Mouse (Mus musculus) ES-CJ7 (cell line): Measurements from ENCODE around the gene Rundc3a.
"Not testable (repeated sequence)": the region's sequence is repeated elsewhere in the genome, so short reads cannot be mapped to it uniquely, and the experiment has no call there.

ENCODE experiments used
- DNase-seq: peaks from one replicate; pipeline ENCODE4 v3.0.0; 2011; ENCODE audit warnings: low read depth, low spot score

Rundc3a gene

DNA sequence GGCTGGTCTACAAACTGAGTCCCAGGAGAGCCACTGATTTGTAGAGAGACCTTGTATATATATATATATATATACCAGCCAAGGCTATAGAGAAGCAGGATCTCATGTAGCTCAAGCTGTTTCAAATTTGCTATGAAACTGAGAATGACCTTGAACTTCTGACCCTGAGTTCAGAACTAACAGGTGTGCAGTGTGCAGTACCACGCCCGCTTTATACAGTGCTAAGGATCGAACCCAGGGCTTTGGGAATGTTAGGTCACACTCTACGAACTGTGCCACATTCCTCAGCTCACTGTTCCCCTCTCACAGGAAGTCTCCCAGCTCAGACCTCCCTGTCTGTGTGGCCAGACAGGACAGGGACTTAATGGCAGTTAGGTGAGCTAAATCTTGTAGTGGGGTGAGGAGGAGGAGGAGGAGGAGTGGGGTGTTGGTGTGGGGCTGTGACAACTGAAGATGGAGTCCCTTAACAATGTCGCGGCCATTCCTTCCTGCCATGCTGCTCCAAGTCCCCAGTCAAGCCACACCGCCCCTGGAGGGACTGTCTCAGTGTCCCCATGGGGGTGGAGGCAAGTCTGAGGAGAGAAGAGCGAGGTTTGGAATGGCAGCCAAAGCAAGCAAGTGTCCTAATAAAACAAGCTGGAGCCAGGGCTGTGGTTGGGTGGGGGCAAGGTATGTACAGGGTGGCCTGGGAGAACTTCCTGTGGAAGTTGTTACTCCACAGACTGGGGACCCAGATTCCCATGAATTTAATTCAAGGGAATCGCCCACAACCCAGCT lies 25.5 kb upstream of the Rundc3a start:
- peak; percentile 75 for DNase-seq

DNA sequence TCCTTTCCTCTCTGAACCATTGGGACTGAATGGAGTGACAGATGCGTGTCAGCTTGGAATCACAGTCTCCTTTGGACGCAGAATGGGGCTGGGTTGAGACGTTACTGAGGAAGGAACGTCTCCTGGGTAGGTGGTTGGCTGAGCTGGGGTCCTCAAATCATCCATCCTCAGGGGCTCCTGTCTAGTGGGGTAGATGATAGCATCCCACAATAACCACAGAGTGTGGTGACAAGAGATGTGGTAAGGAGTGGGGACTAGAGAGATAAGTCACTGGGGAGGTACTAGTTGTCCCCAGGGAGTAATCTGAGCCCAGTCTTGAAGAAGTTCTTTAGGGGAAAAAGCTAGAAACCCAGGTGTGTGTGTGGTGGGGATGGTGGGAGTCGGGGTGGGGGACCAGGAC lies 24.9 kb upstream of the Rundc3a start:
- no peak for DNase-seq

DNA sequence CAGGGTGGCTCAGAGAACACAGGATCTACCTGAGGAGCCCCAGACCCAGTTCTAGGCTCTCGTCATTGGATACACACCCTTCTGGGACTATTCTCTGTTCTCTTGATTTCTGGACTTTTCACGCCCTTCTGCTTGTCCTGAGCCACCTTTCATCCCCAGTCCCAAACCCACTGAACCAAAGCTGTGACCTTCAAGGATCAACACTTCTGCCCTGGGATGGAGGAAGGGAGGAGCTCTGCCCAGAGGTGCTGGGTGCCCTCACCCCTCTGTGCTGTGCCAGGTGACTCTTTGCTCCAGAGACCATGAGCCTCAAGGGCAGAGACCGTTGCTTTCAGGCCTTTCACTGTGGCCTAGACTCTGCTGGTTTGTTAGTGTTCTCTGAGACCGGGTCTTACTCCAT lies 23.9 kb upstream of the Rundc3a start:
- DNase-seq, result no peak

DNA sequence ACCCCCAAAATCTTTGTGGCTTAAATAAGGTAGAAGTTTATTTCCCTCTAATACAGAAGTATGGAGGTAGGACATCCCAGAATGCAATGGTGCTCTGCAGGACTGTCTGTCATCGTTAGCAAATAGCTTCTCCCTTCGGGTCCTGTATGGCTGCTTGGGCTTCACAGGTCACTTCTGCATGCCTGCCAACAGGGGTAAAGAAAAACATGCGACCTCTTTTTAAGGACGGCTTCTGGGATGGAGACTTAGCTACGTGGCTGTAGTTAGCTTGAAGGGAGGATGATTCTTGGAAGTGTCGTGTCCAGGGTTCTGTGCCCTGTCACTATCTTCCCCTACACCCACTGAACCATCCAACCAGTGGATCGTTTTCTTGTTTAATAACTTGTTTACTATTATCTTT lies 22.9 kb upstream of the Rundc3a start:
- no peak for DNase-seq

DNA sequence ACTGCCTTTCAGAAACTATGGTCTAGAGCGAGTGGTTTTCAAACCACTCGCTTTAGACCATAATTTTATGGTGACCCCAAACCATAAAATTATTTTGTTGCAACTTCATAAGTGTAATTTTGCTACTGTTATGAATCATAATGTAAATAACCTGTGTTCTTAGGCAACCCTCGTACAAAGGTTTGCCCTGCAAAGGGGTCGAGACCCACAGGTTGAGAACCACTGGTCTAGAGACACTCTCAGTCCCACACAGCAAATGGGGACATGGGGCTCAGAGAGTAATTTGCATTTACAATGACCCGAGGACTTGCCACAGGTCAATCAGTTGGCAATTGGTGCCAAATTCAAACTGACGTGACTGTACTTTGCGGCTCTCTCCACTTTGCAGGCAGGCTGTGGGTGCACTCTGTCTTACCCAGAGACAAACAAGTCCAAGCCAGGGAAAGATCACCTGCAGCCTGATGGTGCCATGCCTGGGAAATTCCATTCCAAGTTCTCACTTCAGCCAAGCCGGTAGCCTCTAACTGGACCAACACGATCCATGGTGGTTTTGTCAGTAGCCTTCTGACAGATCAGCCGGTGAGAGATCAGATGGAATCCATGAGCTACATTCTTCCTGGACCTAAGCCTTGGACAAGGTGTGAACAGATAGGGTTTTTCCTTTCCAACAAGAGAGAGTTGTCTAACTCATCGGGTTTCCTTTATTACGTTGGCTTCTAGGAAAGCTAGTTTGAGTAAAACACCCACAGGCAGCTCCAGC lies 21.1 kb upstream of the Rundc3a start:
- no peak for DNase-seq

DNA sequence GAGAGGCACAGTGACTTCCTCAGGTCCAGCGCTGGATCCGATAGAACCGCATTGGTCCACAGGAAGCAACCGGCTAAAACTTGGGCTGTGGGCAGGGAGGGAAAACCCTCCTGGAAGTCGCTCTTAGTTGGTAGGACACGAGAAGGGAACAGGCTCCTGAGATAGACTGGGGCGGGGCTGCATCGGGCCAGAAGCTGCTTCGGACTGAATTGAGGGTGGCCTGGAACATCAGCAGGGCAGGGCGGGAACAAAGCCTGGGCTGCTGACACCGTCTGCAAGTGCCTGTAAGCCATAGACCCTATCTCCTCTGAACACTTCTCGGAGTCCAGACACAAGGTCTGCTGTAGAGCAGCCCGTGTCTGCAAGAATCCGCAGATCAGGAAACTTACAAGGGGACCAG lies 20.3 kb upstream of the Rundc3a start:
- peak; percentile 59 for DNase-seq

DNA sequence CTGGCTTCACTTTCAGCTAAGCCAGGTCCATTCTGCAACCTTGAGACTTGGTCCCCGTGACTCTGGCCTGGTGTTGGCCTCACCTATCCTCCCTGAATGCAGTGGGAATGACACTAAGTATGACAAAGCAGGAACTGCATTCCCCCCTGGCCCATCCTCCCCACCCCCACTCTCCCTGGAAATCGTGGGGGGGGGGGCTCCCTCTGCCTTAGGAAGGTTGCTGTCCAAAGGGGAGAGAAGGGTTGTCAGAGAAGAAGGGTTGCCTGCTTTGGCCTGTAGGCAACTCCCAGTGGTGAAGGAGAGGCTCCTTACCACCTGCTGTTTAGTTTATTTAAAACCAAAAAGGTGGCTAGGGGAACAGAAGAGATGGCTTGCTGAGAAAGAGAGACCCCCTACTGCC lies 19.6 kb upstream of the Rundc3a start:
- peak; percentile 57 for DNase-seq

DNA sequence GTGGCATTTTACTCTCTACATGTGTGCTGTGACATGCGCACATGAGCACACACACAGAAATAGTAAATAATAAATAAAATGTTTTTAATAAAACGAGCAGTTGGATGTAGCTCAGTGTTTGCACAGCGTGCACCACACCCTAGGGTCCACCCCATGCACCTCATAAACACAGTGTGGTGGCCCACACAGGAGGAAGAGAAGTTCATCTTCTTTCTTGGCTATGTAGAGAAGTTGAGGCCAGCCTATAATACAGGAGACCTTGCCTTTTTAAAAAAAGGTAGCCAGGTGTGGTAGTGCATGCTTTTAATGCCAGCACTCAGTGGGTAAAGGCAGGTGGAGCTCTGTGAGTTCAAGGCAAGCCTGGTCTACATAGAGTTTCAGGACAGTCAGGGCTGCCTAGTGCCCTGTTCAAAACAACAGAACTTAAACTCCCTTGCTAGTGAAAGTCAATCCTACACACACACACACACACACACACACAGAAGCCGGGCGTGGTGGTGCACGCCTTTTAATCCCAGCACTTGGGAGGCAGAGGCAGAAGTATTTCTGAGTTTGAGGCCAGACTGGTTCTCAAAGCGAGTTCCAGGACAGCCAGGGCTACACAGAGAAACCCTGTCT lies 19.0 kb upstream of the Rundc3a start:
- DNase-seq, result no peak

DNA sequence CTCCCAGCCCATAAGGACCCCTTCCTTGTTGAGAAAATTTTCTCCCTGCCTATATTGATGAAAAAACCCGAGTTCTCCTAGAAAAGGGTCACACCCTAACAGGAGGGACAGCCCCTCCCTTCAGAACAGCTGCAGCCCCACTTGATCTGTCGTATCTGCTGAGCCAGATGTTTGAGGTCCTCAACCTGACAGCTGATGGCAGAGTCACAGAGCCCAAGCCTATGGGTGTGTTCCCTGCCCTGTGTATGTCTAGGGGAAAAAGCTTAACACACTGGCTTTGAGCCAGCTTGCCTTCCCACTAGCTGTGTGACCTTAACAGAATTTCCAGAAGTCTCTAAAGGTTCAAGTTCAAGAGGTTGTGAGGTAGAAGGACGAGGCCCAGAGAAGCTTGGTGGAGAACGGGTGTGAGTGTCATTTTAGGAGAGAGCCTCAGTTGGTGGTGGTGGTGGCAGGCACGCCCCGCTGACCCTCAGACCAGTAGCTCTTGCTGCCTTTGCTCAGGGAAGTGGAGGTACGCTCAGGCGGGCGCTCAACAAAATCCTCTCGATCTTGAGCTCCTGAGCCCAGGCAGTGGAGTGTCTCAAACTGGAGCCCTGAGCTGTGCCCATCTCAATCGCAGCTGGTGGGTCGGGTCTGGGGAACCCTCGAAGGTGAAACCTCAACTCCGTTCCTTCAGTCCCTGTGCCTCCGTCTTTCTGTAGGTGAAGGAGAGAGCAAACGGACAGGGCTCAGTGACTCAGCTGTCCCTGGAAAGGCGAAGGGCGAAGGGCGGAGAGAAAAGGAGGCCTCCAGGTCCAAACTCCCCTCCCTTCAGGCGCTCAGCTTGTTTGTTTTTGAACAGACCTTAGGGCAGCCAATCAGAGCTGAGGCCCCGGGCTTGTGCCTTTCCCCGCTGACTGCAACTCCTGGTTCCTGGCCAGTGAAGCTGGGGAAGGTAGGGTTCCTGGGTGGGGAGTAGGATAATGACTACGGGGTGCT lies 17.7 kb upstream of the Rundc3a start:
- peak; percentile 68 for DNase-seq

DNA sequence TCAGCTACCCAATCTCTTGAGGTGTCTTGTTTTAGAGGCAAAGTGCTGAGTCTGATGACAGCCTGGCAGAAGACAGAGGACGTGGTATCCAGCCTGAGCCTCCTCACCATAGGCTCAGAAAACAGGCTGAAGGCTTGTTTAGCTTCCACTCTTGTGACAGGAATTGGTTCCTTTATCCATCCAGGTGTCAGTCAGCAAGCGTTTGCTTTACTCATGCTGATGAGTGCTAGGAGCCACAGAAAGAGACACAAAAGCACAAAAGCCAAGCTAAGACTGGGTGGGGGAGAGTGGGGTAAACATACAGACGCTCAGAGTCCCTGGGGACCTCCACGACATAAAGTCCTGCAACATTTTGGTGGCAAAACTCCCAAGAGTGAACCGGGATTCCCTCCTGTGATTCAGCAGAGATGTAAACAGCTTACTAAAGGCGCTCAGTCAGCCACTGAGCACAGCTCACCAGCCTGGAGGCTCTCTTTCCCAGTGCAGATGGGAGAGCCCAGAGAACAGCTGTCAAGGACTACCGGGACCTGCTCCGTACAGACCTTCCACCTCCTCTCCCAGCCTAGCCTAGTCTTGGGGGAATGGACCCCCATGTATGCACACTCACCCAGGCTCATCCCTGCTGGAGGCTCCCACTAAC lies 16.9 kb upstream of the Rundc3a start:
- DNase-seq, result peak; percentile 67

DNA sequence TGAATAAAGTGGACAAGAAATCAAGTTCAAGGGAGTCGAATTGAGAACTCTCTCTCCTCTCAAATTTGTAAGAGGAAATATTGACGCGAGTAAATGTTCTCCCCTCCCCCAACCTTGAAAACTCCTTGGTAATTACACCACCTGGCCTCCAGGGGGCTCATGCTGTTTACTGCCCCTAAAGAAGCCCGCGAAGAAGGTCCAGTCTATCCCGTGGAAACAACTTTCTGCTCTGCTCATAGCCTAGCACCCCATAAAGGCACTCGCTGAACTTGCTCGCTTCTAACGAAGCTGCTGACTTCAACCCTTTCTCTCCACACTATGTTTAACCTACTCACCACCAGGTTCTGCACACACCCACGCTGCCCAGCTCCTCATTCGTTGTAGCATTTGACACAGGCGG lies 16.0 kb upstream of the Rundc3a start:
- DNase-seq, result peak; percentile 88

DNA sequence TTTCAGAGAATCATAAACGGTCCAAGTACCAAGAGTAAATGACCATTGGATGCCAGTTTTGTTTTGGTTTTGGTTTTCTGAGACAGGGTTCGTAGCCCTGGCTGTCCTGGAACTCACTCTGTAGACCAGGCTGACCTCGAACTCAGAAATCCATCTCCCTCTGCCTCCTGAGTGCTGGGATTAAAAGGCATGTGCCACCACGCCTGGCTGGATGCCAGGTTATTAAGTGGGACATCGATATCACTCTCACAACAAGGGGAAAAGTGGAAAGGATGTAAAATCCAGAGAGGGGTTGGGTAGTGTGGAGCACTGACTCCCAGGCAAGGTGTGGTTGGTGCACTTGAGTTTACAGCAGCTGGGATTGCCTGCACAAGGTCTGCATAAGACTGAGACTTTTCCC lies 13.1 kb upstream of the Rundc3a start:
- DNase-seq, result no peak

DNA sequence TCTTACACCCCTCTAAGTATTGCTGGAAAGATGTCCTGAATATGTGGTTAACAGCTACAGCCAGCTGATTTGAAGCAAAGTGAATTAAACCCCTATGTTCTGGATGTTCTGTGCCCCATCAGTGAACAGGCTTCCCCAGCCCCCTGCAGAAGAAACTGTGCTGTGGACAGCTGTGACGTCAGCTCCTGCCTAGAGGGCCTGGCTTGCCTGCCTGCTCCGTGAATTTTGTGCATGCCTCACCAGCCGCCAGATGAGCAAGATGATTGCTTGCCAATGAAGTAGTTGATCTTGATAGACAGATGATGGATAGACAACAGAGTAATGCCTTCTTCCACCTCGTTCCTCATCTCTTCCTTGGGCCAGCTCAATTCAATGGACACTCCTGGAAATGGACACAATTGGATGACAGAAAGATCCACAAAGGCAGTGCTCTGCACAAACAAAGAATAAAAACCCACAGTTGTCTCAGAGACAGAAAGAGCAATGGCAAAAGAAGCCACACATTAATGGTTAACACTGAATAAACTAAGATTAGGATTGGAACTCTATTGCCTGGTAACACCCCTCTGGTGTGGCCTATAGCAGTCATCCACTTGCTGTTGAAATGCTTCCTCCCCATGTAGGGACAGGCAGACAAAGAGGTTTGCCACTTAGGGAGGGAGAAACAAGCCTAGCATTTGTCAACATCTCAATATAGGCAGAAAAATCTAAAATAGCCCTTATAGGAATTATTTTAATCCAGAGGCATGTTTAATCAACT lies 11.7 kb upstream of the Rundc3a start:
- no peak for DNase-seq

DNA sequence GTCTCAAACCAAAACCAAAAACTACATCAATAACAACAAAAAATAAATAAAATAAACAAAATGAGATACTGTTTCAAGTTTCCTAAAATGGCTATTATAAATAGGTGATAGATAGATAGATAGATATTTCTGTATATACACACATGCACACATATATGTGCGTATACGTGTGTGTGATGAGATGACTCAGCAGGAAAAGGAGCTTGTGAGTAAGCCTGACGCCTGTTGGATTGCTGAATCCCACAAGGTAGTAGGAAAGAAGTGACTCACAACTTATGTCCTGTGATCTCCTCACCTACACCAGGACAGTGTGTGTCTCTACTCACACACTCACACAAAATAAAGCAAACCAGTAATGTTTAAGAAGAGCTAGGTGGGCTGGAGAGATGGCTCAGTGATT lies 10.4 kb upstream of the Rundc3a start:
- DNase-seq, result no peak

DNA sequence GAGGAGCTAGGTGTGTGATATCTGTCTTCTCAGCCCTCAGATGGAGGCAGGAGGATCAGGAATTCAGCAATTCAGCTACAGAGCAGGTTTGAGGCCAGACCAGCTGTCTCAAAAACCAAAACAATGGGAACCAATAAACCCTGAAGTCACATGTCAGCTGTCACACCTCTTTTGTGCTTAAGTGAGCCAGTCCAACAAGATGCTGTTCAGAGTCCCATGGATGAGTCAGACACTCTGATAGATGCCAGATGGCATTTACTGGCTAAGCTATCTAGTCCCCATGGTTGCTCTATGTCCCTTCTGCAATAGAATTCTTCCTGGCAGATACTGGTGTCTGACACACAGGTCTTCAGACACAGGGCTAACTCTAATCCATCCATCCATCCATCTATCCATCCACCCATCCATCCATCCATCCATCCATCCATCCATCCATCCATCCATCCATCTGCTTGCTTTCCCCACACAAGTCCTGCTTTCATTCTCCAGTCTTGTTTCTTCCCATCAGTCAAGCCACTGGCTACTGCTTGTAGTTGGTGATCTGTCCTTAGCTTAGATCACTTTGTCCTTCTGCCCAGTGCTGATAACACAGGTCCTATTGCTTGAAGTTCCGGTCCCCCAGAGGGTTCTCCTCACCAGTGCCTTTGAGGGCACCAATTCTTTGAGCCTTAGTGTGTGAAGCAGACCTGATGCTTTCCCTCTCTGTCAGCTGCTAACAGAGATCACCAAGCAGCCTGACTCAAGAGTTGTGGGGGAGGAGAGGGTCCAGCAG lies 9.7 kb upstream of the Rundc3a start:
- no peak for DNase-seq

DNA sequence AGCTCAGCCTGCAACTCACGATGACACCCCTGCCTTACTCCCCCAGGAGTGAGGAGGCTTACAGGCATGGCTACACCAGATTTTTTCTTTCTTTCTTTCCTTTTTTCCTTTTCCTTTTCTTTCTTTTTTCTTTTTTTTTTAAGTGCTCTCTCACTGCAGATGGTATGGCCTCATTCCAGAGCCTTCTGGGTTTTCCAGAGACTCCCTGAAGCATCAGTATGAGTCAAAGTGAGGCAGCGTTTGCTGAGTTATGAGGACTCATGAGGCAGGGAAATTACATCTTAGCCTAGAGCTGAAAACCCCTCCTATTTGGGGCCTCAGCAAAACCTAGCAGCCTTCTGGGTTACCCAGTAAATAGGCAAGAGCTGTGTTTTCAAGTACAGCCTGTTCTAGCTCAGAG lies 8.8 kb upstream of the Rundc3a start:
- no peak for DNase-seq

DNA sequence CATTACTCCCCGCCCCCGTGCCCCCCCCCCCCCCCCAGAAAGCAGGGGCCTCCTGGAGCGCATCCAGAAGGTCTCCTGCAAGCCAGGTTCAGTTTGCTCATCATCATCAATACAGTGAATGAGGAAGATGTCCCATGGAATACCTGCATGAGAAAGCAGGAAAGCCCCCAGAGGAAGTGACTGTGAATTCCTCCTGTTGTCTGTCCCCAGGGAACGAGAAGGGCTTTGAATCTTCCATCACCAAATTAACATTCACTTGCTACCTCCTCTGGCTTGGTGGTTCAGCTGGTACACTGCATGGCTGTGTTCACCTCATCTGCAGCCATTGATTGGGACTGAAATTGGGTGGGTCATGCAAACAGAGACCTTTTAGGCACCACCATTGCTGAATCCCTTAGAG lies 8.1 kb upstream of the Rundc3a start:
- DNase-seq, result no peak

DNA sequence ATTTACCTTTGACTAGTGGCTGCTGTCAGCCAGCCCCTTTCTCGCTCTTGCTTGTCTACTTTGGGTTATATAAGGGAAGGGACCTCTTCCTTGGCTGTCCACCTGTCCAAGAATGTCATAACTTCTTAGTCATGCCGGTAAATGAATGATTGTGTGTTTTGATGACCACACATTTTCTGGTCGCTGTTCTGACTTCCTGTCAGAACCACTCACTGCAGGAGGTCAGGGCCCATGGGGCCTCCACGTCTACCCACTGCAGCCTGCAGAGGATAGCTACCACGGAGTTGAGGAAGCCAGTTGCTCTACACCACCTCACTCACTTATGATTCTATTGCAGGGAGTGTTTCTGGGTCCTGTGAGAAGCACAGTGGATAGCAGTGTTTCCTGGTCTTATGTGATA lies 7.1 kb upstream of the Rundc3a start:
- DNase-seq, result no peak

DNA sequence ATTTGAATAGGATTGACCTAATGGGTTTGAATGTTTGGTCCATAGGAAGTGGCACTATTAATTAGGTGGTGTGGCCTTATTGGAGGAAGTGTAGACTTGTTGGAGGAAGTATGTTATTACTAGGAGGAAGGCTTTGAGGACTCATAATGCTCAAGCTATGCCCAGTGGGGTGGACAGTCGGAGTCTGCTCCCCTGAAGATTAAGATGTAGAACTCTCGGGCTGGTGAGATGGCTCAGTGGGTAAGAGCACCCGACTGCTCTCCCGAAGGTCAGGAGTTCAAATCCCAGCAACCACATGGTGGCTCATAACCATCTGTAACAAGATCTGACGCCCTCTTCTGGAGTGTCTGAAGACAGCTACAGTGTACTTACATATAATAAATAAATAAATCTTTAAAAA lies 3.8 kb upstream of the Rundc3a start:
- DNase-seq, result not testable (repeated sequence)
